Mouse (Mus musculus): ENCODE measurements around the gene Prkab1.

Prkab1 gene

DNA sequence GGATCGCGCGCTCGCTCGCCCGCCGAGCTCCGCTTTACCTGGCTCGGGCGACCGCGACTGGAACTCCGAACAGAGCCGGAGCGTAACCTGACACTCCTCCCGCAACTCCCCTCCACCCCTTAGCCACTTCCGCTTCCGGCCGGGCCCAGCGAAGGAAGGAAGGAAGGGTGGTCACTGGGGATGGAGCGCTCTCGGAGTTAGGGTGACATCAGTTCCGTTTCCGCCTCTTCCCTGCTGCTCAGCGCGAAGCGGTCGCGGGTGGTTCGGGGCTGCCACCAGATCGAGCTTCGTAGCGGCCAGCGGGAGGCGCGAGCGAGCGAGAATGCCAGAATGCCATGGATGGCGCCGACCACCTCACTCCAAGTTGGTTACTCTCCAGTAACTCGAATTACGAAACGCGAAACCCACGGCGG is at the start of gene Prkab1:
TSS of gene Prkab1 (minus strand) at position 182 of the 413 bp plus-strand sequence.
- peak; percentile 95 to 96 for DNase-seq

DNA sequence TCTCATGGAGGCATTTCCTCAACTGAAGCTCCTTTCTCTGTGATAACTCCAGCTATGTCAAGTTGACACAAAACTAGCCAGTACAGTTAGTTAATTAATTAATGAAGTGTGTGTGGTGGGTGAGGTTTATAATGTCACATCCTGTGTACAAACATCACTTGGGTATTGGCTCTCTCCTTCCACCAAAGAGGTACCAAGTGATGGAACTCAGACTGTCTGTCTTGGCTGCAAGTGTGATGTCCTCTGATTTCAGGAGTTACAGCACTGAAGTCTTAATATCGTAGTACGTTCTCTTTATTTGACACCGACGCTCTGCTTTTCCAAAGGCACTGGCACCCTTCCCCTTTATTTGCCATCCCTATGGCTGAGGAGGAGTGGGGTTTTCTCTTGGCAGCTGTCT is 45.3 kb upstream of the Prkab1 start:
- DNase-seq, result no peak

DNA sequence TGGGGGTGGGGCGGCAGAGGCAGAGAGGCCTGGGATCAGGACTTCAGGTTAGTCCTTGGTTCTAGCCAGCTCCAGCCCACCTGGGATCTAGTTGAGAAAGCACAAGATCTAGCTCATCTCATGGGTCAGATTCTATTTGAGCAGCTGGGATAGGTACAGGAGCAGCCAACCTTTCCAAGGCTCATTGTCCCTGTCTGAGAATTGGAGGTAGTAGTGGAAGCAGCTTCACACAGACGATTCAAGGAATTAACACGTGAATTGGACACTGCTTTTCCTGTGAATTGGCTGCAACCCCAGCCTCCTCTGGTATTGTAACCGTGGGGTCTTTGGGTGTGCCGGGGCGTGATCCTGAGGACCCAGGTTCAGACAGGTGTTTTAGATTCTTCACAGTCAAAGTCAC is 28.5 kb upstream of the Prkab1 start:
- DNase-seq, result no peak

DNA sequence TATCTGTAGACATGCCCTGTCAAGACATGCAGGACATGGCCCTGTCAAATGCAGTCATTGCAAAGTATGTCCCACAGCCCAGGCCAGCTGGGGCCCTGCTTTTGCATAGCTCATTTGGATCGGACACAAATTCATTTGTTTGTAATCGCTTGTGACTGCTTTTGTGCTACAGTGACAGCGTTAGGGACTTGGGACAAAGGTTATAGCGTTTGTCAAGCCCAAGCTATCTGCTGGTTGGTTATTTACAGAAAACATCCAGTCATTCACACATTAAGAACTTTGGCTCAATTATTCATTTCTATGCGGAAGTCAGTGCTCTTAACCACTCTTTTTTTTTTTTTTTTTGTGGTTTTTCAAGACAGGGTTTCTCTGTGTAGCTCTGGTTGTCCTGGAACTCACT is 27.9 kb upstream of the Prkab1 start:
- DNase-seq, result peak in 1 of 2 experiments; percentile 16

DNA sequence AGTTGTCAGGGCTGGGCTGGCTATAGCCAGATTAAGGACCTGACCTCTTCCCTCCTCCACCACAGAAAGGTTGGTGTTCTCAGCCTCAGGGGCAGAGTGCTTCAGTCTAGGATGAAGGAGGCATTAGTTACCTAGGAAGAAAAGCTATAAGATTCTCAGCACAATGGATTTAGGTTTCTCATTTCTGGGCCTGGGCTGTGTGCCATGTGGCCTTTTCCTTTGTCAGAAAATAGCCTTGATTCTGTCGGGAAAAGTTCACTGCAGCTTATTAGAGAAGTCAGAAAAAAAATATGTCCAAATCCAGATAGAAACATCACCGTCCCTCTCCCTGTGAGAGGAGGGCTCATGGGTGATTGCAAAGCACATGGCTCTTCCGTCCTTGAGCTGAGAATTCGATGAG is 25.5 kb upstream of the Prkab1 start:
- DNase-seq, result no peak

DNA sequence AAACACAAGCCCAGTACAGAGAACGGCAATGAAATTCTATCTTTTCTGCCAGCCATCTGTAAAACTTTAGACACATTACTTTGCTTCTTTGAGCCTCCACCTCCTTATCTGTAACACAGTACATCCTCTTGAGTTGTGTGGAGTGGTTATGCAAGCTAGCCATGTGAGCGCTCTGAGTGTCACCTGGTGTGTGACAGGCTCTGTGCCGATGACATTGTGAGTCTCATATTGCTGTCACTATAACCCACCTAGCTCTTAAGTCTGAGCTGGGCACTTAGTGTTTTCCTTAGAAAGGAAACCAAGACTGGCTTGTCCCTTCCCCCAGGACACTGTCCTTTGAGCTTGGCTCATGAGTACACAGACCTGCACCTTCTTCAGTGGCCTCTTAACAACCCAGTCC is 24.0 kb upstream of the Prkab1 start:
- DNase-seq, result no peak

DNA sequence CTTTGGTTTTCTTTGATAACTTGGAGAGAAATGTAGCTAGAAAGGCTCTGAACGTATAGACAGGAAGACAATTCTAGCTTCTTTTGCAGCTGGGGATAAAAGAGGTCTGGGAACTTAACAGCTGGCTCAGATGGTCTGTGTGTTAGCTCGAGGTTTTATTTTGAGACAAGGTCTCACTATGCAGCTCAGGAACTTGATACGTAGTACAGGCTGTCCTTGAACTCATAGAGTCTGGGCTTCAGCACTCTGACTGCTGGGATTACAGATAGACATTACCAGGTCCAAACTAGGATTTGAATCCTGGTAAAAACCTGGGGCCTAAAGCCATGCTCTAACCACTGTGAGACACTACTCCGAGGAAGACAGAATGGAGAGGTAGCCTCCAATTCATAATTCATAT is 21.9 kb upstream of the Prkab1 start:
- no peak for DNase-seq

DNA sequence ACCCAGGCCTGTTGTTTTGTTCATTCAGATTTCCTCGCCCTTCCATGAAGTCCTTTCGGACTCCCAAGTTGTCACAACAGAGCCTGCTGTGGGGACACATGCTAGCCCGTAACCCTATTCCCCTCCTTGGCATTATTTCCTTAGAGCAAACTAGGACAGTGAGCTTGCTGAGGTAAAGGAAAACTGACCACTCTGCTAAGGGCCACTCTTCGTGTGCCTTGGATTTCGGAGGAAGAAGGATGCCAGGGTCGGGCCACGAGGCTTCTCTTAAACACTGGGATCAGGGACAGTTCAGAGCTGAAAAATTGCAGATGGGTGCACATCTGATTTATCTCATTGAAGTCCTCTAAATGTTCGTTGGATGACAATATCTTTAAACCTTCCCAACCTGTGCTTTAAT is 21.3 kb upstream of the Prkab1 start:
- DNase-seq, result no peak

DNA sequence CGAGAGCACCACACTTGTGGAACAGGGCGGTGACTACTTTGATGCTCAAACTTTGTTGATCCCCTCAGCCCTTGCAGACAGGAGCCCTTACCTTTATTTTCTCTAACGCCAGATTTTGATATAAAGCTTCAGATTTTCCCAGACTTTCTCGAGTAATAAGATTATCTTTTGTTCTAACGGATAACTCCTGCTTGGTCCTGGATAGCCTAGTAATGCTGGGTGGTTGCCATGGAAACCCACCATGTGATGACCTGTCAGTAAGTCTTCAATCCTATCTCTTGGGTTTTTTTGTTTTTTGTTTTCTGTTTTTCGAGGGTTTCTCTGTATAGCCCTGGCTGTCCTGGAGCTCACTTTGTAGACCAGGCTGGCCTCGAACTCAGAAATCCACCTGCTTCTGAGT is 17.9 kb upstream of the Prkab1 start:
- no peak for DNase-seq

DNA sequence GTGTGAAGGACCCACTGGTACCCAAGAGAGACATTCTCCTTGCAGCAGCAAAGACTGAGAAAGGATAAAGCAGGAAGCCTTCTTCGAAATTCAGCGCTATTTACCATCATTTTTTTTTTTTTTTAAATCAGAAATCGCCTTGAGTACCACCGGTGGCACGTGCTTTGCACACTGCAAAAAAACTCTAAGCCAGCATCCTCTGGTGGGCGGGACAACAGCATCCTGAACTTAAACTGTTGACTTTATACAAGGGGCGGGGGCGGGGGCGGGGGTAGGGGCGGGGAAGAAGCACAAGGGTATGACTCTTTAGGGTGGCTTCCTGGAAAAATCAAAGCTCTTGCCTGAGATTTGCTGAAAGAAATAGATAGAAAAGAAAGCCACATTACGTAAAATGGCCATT is 15.4 kb upstream of the Prkab1 start:
- no peak for DNase-seq

DNA sequence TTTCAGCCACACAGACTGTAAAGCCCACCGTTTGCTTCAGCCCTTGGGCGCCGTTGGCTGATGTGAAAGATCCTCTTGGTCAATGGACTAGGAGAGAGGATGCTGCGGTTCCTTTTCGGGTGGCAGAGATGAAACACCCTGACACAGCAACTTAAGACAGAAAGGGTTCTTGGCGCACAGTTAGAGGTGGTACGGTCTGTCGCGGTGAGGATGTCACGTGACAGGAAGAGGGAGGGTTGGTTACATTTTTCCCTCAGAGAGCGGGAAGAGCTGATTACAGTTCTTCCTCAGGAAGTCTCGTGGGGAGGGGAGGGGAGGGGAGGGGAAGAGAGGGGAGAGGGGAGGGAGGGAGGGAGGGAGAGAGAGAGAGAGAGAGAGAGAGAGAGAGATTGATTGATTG is 13.4 kb upstream of the Prkab1 start:
- DNase-seq, result no peak

DNA sequence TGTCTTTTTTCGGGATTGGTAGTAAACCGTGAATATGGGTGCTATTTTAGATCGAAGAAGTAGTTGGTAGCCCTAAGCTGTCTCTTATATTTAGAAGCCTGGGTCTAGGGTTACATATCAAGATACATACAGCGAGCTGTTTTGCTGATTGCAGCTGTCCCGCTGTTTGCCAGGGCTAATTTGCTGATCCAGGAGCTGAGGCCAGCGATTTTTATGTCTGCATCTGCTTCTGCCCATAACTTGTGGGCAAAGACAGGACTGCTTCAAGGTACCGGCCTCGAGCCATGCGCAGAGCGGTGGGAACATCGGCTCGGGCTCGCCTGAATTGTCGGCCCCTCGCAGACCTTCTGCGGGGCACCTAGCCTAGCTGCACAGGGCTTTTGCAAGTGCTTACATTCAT is 12.2 kb upstream of the Prkab1 start:
- no peak for DNase-seq

DNA sequence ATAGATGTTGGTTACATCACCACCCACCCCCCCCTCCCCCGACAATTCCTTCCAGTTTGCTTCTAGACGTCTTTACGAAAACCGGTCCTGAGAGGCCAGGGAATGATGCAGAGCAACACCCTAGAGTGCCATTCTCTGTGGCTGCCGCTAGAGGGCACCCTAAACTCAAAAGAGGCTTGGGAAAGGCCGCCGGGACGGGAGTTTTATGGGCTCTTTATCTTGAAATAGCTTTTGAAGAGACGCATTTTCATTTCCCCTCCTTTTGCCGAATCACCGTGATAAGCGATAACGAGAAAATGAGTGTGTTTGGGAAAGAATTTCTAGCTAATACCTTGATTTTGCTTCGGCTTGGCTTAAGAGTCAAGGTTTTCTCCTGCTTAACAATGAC is 6.9 kb upstream of the Prkab1 start:
- peak; percentile 62 to 86 for DNase-seq

DNA sequence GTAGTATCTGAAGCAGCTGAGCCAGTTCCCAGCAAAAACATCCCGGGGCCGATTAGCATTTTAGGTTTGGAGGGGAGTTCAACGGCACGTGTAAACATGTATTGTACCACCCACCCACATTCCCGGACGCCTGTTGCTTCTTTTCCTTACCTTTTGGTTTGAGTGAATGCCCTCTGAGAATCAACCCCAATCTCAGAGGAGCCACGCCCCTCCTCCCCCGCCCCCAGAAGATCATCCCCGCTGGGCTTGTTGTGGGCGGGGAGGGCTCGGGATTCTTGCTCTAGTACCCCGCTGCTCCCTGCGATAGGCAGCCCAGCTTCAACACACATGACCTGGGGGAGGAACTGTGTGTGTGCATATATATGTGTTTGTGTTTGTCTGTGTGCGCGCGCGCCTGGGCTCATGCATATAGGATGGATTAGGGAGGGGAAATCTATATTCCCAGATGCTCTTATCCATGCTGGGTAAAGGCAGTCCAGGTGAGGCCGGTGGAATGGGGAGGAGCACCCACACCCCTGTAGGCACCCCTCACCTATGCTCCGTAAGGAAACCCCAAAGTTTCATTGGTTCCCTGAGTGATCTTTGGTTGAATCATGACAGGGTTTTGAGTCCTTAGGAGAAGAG is 6.4 kb upstream of the Prkab1 start:
- no peak for DNase-seq

DNA sequence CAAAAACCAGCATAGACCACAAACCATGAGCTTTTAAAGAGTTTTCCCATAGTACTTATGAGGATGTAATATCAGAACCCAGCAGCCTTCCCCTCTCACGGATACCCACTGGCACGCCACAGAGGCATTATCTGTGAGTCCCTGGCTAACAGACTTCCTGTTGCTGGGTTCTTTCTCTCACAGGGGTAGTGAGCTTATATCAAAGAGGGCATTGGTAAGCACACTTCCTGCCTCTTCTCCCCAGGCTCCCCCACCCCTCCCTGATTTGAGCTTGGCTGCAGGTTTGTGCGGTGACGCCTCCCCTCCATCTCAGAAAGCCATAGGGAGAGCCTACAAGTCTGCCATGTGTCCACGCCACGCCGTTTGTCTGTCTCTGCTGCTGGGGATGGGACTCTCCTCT is 4.8 kb upstream of the Prkab1 start:
- no peak for DNase-seq

DNA sequence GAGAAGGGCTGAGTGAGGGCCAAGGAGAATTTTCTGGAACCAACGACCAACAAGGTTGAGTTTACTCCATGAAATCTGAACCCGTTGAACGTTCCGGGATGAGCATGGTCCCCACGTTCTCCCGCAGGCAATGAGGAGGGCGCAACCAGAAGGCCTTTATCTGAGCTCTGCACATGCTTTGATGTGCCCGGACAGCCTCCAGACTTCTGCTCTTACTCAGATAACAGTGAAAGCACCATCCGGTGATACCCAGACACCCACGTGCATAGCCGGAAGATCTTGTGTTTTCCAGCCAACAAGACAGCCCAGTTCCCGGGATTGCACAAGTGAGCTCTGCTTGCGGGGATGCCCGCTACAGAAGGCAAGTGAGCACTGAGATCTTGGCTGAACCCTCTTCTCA is 2.3 kb upstream of the Prkab1 start:
- DNase-seq, result no peak

DNA sequence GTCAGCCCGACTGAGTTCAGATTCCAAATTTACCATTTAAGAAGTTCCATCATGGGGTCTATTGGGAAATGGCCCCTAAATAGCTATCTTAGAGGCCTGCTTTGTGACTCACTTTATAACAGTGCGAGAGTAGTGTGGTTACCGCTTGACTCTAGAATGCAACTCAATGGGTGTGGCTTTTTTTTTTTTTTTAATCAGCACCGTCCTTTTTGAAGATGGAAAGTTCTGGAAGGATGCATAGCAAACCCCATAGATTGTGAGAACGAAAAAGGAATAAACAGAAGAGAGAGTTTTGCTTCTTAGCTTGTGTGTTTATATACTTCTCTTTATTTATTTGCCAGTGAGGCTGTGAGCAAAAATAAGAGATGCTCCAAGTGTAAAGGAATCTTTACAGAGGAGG is 1.8 kb upstream of the Prkab1 start:
- no peak for DNase-seq

DNA sequence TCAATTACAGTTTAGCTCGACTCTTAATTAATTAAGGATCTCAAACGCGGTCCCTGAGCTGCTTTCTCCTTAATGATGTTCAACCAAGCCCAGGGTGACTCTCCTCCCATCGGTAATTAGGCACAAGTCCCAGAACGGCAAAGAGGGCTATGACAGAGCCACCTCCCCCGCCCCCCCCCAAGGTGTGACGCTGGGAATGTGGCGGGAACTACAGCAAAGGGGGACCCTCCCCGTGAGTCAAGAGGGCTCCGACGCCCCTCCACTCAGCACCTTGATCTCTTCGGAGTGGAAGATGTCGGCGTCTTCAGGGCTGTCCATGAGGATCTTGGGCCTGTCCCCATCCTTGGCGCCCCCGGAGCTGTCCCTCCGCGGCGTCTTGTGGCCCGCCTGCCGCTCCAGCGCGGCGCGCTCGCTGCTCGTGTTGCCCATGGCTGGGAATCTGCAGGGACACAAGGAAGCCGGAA is 455 bp downstream of the Prkab1 start:
- DNase-seq, result peak in 1 of 2 experiments; percentile 52

DNA sequence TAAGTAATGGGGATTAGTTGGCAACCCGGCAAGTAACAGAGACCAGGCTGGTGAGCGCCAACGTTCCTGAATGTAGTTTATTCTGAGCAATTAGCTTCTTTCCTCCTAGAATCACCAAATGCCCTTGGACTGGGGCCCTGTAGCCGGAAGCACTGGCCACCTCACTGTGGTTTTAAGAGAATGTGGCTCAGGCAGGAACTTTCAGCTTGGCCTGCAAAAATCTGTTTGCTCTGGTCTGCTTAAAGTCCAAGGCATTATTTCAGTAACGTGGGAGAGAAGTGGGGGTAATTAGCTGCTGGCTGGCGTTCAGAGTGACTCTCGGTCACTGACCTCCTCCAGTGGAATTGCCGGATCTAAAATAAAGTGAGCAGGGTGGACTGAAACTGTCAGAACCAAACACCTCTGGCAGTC is 1.1 kb downstream of the Prkab1 start:
- DNase-seq, result peak; percentile 70 to 79

DNA sequence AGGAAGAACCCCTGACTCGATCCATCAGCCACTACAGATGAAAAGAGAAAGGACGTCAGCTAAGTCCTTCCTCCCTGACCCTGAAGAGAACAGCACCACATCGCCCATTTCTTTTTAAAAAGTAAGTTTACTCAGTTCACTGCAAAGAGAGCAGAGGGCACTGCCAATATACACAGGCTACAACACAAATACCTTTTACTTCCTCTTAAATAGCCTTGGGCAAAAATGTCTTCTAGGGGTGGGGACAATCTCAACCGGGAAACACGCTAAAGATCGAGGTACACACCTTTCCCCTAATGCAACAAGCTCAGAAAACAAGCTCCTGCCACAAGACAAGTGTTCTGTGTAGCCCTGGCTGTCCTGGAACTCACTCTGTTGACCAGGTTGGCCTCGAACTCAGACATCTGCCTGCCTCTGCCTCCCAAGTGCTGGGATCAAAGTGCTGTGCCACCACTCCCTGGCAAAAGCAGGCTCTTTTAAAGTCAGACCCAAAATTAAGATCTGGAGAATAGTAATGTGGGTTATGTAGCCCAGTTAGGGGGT is 1.6 kb downstream of the Prkab1 start:
- no peak for DNase-seq

DNA sequence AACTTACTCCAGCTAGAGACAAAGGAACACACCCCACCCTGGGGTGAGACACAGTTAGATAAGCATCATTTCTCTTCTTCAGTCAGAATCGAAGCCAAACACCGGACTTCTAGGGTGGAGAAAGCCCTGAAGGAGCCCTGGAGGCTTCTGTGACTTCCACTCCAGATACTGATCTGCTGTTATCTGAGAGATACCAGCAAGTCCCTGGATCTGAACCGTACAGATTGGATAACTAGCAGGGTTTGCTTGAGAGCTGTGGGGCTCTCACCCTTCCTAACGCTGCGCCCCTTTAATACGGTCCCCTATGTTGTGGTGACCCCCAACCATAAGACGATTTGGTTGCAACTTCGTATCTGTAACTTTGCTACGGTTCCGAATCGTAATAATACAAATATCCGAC is 2.2 kb downstream of the Prkab1 start:
- DNase-seq, result no peak

DNA sequence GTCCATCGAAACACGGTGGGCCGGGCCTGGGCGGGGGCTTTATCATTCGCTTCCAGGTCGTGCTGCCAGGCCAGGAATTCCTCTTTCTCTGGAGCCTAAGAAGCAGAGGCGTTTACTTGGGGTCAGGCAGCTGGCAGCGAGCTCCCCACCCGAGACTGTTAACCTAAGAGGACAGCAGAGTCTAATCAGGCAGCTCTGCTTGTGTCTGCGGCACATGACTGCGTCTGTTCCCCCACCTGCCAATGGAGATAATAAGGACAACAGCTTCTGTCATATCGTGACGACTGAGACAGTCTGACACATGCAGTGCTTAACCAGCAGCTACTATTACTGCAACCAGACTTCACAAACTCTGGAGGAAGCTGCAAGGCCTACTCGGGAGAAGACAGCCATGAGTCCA is 2.8 kb downstream of the Prkab1 start:
- DNase-seq, result no peak

DNA sequence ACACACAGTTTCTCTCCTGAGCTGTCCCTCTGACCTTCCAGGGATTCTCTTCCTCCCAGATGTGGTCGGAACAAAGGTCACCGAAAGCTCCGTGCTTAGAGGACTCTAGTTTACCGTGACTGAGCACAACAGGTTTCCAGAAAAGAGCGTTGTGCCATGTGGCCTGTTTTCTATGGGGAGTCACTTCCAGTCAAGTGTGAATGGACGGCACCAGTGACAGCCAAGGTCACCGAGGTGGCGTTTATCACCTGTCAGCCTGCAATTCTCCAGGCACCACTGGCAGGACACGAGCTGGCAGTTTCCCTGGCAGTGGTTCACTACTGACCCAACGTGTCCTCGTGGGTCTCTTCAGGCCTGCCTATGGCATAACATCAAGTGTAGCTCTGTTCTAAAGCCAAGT is 4.9 kb downstream of the Prkab1 start:
- peak; percentile 71 to 72 for DNase-seq

DNA sequence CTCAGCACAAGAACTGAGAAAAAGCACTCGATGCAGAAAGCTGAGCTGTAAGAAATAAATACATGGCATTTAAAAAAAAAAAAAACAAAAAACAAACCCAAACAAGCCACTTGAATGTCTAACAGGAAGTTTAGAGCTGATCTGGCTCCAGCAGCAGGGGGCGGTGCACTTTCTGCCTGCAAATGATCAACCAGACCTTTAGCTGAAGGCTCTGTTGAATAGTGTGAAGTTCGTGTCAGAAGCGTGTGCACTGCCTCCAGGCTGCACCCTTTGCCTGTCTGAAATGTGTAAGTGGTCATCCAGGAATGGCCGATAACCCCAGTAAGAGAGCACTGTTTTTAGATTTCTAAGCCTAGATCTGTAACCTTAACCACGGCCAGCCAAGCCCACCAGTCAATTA is 5.5 kb downstream of the Prkab1 start:
- peak; percentile 86 to 88 for DNase-seq

DNA sequence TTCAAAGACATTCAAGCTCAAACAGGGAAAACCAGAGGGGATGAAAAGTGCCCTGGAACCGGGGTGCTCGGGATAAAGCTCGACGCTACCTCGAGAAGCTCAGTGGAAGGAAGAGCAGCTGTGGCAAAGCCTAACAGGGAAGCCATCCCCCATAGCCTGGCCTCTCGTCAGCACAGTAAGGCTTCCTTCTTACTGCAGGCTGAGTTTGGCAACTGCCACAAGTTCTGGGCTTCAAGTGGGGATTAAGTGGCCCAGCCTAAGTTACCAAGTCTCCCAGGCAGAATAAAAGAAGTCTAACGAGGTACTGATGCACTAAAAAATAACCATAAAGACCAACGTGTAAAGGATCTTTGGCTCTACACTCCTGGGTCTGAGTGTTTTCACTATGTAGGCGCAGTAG is 6.1 kb downstream of the Prkab1 start:
- no peak for DNase-seq
